Mouse (Mus musculus) embryo, embryonic 10 days (tissue): Measurements from ENCODE around the gene Fam214b.

Experiments used
- DNase-seq: peaks from one replicate; pipeline ENCODE4 v3.0.0-alpha.2; 2015; ENCODE audit warnings: low spot score

Gene Fam214b

DNA sequence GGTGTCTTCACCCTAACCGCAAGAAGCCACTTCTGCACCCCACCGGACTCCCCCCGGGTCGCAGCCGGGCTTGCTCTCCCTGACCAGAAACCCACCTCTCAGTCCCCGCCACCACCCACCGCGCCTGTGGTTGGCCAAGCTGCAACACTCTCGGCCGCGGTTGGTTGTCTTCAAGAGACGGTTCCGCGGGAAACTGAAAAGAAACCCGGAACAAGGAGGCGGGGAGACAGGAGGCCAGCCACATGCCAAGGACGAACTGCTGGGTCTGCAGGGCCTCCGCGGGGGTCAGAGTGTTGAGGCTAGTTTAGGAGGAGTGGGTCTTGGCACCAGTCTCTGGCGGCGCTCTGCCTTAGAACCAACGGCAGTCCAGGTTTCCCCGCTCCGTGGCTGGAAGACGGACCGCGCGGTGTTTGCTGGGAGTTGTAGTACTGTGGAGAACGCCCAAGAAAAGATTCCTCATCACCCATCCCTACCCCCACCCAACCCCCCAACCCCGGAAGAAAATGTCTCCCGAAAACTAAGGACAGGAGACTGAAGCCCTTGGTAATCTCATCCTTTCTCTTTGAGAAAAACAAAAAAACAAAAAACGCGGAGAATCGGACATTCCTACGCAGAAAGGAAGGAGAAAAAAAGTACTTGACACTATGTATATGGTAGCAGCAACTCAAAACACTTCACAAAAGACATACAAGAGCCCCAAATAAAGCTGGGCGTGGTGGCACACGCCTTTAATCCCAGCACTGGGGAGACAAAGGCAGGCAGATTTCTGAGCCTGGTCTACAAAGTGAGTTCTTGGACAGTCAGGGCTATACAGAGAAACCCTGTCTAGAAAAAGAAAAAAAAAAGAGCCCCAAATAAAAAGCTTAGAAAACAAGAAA, 35.6 kb downstream of the Fam214b start, which contains the start of gene Fancg:
Gene Fancg (minus strand): TSS at position 346 of the 878 bp plus-strand sequence.
- peak; percentile 94 for DNase-seq

- peak; percentile 64 for DNase-seq
Measured at GRCm38 (mm10) chr4:43005765-43006164, 40.3 kb downstream of the Fam214b start.

- no peak for DNase-seq
Measured at GRCm38 (mm10) chr4:43004951-43005350, 41.1 kb downstream of the Fam214b start.

- DNase-seq, result no peak
Measured at GRCm38 (mm10) chr4:43002756-43003439, 43.1 kb downstream of the Fam214b start.

DNA sequence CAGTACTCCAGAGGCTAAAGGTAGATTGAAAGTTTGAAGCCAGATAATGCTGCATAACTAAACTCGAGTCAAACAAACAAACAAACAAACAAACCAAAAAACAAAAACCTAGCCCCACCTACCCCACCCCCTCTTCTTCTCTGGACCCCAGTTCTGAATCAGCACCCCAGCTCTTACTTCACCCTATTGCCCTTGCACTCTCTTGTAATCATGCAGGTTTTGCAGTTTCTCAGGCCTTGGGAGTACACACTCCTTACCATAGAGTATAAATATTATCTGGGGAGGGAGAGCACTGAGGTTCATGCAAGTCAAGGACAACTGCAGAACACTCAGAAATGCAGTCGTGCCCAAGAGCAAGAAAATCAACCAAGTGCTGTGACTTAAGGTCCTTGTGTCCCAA, 44.7 kb downstream of the Fam214b start:
- DNase-seq, result no peak

DNA sequence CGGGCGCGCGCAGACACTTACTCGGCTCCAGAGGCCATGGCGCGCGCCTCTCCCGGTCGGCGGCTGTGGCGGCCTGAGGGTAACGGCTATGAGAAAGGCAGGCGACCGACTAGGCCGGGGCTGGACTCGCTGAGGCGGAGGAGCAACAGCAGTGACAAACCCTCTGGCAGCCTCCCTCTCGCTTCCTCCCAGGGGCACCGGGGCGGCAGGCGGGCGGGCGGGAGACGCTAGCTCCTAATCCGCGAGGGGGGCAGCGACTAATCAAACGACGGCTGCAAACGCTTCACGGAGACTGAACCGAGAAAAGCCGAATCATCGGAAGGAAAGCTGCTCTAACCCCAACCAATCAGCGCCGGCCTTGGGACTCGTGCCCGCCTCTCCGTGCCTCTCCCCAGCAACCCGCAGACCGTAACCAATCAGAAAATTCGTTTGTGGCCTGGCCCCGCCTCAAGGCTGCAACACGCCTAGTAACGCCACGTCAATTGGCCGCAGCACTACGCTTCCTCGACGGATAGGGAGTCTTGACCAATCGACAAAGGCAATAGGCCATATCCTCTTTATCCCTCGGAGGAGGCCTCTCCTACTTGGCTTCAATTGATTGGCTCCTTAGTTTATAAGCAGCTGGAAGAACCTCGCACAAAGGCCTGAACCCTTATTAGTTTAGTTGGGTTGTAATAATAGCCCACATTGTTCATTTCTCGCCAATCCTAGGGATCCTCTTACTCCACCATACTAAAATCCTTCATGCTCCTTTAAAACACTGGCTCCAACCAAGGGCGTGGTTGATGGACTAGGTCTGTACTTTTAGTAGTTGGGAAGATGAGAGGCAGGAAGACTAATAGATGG, 45.7 kb downstream of the Fam214b start, which contains the start of gene Vcp:
Gene Vcp (minus strand): TSS at position 367 of the 846 bp plus-strand sequence.
- peak; percentile 100 for DNase-seq

DNA sequence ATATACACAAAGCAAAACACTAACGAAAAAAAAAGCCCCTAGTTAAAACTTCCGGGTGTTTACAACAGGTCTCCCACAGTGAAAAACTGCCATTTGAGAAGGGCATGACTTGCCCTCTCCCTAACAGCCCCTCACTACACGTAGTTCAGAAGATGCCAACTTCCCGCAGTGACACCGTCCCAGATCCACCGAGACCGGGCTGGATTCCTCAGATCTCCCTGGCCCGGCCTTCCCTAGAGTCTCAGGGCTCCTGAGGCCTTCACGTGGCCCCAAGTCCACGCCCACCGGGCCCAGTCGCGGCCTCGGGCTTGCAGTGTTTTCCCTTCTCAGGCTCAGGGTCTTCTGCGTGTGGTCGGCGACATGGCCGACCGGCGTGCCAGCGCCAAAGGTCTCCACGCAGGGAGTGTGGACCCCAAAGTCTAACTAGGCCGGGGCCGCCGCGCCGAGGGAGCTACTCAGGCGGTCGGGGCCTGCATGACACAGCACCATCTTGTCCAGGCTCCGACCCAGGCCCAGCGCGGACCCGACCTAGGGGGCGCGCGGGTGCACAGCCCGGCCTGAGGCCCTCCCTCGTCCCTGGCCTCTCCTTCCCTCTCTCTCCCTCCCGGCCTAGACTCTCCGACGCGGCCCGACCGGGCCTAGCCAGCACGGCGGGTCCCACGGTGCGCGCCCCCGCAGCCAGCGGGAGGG, 46.4 kb downstream of the Fam214b start:
- DNase-seq, result peak; percentile 76

DNA sequence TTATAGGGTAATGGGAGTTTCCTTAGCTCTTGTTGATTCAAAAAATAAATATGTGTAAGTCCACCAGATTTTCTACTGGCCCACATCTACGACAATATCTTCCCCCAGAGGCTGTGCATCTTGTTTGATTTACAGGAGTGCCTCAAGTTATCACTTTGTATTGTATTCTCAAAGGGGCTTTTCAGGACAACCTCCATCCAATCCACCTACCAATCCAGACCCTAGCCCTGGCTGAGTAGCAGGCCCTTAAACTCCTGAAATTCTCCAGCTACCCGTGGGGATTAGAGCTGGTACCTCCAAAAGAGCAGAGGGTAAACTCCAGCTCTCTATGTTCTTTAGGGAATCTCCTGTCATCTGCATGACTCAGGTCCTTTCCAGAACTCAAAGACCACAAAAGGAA, 48.0 kb downstream of the Fam214b start:
- no peak for DNase-seq

DNA sequence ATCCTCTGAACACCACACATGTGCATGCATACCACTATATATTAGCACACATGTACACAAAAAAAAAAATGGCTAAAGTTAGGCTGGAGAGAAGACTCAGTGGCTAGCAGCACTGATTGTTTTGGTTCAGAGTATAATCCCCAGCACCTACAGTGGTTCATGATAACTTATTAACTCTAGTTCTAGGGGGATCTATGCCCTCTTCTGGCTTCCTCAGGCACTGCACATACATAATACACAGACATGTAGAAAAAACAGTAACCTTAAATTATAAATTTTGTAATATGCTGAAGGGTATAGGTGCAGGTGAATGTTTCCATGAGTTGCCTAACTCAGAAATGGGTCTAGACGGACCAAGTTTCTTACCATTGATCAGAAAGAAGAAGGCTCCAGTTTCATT, 57.7 kb downstream of the Fam214b start:
- no peak for DNase-seq
